Mouse (Mus musculus): ENCODE data around the gene Fign.

Fign gene

DNA sequence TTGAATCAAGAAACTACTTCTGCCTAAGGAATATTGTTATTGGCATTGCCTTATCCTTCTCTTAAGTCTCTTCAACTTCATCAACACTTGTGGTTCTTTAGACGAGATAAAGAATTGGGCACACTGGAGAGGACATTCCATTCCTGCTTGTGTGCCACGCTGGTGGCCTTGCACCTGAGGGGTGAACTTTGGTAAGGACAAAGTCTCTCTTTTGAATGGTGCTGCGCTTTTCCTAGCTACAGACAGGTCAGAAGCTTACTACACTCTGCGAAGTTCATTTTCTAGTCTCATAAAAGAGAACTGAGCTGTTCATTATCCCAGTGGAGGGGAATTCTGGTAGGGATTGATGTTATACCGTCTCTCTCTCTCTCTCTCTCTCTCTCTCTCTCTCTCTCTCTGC is 38.4 kb downstream of the Fign start:
- no peak for DNase-seq (ENCODE audit: low spot score in 2 of 2)

DNA sequence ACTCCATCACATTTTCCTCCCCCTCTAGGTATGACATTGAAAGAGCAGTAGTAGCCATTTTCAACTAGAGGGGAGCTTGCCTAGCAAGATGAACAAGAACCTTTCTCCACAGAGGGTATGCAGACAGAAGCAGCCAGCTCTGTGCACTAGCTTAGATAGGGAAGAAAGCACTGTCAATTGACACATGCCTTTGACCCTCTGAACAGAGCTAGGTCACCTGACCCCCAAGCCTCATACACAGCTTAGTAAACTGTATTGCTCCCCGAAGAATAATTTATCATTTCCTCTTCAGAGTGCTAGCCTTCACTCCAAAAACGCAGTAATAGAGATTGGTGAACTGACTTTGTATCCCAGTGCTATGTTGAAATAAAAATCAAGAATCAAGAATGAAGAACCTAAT is 49.7 kb downstream of the Fign start:
- no peak for DNase-seq (ENCODE audit: low spot score in 2 of 2)

DNA sequence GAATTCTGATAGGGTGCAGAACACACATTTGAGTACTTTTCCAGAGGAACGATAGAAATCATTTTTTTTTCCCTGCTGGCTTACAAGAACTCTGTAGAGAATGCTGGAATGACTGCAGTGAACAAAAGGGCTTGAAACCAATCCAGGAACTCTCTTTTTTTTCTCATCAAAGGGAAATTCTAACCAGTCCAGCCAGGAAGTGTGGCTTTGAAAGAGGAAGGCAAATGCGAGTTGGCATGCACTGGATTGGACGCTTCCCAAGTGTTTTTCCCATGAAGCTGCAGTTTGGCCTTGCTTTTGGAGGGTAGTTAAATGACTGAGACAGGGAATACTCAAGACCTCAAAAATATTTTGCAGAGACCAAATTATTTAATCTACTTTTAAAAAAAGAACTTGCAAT is 54.7 kb downstream of the Fign start:
- DNase-seq (ENCODE audit: low spot score in 2 of 2), result no peak

DNA sequence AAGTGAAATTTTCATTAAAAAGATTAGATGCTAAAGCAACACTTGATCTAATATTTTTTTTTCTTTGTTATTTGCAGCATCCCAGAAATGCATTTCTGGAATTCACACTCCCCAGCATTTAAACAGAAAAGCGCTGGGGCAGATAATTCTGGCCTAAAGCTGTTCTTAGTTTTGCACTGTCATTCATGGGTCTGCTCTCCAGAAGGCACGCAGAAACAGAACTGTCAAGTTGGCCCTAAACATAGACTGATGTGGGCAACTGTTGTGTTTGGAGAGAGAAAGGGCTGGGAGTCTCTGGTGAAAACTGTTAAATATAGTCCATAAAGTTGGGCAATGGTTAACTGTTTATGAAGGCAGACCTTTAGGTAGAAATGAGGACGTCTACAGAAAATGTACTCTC is 62.4 kb downstream of the Fign start:
- DNase-seq (ENCODE audit: low spot score in 2 of 2), result no peak

DNA sequence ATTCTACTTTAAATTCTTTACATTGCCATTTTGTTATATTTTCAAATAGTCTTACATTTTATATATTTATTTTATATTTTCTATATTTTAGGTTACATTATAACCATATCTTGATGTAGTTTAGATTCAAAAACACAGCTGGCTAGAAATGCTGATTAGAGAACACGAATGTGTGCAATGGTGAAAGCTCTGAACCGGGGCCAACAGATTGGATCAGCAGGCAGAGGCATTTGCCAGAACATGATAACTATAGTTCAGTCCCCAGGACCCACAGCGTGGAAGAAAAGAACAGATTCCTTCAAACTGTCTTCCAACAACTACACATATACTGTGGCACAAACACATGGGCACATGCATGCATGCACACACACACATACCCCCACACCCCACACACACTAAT is 64.0 kb downstream of the Fign start:
- DNase-seq (ENCODE audit: low spot score in 2 of 2), result no peak

DNA sequence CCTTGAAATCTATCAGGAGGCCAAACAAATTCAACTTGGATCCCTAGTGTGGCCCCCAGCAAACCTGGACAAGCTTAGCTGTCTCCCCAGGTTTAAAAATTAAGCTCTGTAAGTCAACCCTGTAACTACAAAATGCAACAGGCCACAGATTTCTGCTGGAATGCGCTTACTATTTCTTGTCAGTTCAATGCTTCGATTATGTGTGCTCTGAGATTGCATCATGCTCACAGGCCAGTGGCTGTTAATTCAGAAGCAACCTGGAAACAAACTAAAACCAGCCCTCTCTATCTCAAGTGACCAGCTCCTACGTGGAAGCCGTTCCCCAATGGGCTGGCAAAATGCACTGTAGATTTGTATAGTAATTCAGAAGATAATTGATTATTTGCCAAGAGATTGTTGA is 71.9 kb downstream of the Fign start:
- no peak for DNase-seq (ENCODE audit: low spot score in 2 of 2)

DNA sequence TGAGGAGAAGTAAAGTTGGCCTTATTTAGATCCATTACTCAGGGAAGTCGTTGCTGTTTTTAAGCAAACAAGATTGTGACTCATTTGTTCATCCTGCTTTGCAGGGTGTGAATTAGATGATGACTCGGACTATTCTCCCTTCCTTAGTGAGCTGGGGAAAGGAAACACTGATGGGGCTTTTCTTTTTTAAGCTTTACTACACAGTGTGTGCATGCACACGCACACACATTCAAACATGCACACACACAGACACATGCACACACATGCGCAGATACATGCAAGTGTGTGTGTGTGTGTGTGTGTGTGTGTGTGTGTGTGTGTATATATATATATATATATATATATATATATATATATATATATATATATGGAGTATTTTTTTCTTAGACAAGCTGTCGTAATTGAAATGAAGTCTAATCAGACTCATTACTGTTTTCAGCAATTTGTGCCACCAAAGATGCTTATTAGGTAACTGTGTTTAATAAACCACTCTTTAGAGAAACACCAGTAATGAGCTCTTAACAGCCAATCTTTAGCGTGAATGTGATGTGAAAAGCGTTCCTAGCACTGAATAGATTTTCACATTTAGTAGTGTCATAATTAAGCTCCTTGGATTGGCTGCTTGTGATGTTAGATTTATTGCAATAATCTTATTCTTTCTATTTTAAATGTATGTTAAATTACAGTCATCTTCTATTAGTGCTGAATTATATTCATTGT is 103.4 kb downstream of the Fign start:
- DNase-seq (ENCODE audit: low spot score in 2 of 2), result no peak

DNA sequence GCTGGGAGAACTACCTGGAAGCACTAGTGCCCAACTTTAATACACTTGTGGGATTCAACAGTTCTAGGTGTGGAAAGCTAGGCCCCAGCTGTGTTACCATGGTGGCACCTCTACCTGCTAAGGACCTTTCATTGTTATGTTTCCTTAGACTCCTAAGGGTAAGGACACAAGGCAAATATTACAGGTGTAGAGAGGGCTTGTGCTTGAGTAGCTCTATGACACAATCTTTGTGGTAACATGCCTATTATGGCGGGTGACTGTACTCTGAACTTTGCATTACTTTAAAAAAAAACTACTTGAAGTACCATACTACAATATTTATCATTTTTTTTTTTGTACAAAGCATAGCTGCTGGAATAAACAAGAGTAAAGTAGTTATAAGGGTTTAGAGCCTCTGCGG is 112.4 kb downstream of the Fign start:
- DNase-seq (ENCODE audit: low spot score in 2 of 2), result no peak

DNA sequence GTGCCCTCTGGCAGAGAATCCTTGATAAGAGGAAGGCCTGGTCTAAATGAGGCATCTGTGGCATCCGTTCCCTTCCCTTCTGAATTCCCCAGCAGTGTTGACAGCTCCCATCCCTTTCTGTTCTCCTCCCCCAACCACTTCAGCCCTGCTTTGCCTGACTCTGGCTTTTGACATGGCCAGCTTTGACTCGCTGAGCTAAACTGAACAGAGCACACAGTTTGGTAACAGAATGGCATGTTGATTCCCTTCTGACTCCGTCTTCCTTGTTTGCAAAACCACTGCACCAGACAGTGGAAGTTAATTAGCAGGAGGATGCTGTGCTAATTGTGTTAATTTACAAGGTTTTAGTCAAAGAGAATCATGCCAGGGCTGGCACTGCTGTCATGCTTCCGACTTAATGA is 115.5 kb downstream of the Fign start:
- DNase-seq (ENCODE audit: low spot score in 2 of 2), result no peak

DNA sequence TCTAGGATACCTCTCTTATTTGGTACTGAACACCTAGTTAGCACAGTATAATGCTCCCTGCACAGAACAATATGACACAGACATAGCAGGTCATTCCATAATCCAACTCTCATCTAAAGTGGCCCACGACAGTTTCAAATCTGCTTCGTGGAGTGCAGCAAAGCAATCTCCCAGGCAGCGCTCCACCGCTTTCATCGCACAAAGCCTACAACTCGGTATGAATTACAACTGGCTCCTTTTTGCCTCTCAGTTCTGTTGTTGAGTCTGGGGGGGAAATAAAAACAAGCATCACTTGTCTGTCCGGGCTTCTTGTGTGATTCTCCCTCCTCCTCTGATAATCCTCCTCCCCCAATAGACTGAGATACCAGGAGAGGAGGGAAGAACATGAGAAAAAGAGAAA is 116.4 kb downstream of the Fign start:
- DNase-seq (ENCODE audit: low spot score in 2 of 2), result no peak

DNA sequence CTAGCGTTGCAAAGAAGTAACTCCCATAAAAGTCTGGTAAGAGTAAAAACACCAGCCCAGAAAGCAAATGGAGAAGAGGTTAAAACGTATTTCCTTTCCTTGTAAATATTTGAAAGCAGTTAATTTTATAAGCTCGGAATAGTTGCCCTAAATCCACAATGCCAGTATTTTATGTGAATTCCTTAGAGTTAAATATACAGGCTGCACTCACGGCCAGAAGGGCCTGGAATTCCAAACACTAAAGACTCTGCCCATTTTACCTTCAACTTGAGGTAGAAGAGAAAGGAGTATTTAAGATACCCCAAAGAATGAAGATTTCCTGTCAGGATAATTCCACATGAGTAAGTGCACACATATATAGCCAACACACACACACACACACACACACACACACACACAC is 128.2 kb downstream of the Fign start:
- no peak for DNase-seq (ENCODE audit: low spot score in 2 of 2)

DNA sequence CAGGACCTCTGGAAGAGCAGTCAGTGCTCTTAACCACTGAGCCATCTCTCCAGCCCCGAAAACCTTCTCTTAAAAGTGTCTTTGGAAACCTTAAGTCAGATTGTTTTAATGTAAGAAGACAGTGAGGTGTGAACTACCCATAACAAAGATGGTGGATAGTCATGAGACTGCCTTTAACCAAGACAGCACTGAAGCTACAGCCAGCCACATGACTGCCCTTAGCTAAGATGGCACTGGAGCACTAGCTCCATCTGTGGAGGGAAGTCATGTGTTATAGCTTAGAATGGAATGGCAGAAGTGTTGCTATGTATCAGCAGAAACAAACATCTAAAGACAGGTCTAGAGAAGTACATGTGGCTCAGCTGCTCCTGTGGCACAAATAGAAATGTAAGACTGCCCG is 166.8 kb downstream of the Fign start:
- no peak for DNase-seq (ENCODE audit: low spot score in 2 of 2)

DNA sequence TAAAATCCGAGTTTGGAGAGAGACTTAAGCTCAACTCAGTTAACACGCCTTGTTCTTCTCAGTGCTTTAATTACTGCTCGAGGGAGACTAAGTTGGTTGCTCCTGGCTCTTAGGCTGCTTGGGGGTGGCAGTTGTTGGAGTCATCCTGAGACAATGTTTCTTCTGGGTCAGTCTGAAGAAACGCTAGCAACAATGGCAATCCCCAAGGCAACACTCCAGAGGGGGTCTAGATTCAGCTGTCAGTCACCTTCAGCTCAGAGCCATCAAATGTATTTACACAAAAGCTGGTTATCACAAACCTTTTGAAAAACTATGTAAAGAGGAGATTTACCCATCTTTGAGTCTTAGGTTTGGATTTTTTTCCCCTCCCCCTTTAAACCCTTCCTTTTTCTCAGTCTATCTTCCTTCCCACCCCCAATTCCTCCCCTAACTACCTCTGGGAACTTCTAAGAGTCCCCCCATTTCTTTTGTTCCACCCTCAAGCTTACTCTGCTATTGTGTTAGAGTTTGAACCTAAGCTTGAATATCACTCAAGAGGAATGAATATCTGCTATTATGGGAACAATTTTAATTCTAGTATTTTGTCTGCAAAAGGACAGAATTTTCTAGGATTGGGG is 171.2 kb downstream of the Fign start:
- DNase-seq (ENCODE audit: low spot score in 2 of 2), result no peak

DNA sequence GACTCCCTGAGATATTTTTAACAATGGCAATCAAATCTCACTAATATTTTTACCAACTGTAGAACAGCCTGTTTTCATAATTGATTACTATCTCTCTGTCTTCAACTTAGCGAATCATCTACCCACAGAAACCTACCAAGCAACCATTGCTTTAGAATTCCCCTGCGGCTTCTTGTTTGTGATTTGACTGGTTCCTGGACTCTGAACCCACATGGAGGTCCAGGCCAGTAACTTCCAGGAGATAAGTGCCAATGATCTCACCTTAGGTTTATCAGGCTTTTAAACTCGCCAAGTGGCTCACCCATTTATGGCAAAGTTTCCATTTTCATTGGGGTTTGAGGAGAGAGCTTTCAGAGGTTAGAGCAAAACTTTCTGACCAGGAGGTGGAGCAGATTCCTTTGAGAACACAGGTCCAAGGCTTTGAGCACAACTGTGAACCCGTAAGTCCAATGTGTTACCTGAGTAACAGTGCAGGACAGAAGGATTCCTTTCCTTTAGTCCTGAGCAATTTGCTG is 172.1 kb downstream of the Fign start:
- no peak for DNase-seq (ENCODE audit: low spot score in 2 of 2)
